Mouse (Mus musculus) kidney, adult 11 months (tissue): ENCODE data around the gene Trub1.
A peak's percentile ranks its signal among the peaks of the same experiment; 100 is the strongest.

Source experiments
- DNase-seq: peaks from one replicate; pipeline ENCODE4 v3.0.0; 2022

The Trub1 gene

GRCm38 (mm10) chr19:57498884-57499410 is 46.2 kb downstream of the Trub1 start:
- no peak for DNase-seq

DNA sequence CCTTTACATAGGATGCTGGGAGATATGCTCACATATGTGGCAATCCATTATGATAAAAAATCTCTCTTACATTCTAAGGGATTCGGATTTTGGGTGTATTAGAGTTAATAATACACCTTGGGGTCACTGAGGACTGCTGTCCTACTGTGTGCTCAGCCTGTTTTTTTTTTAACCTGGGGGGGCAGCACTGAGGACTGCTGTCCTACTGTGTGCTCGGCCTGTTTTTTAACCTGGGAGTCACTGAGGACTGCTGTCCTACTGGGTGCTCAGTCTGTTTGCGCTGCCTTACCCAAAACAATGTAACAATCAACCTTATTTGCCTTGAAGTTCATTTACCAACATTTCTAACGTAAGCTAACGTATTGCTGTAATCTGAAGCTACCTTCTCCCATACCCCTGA is 47.5 kb downstream of the Trub1 start:
- DNase-seq: no peak

- no peak for DNase-seq
These were observed 50.4 kb downstream of the Trub1 start for GRCm38 (mm10) chr19:57503144-57503543.

DNA sequence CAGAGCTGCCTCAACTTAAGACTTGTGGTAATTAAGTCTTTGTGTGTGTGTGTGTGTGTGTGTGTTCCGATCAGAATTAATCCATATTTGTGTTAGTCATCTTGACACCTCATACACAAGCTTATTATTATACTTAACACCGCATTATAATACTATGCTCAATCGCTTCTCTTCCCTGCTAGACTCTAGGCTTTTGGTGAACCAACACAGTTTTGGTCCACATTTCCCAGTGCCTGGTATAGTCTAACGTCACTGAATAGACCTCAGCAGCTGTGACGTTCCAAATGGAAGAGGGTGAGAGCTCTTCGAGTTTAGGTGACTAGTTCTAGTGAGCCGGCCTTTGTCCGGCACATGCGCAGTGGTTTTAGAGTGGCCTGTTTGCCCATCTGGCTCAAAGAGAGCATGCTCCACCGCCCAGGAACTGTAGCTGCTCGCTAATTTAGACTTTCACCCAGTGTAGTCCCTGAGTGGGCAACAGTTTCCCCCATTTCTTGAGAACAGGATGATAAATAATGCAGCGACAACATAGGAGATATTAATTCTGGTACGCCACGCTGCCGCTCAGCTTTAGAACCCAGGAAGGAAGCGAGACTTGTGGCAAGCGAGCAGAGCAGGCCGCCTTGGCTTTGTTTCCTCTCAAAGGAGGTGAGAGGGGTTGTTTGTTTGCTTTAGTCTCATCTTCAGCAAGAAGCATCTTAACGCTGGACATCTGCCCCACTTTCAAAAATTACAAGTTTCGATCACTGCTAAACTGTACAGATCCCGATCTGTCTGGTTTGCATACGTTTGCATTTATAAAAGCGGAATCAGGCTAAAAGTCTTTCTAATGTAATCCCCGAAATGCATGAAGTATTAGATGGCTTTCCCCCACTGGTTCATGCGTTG is 52.6 kb downstream of the Trub1 start:
- DNase-seq: no peak

GRCm38 (mm10) chr19:57506591-57506990 is 53.9 kb downstream of the Trub1 start:
- DNase-seq: no peak

- no peak for DNase-seq
These were observed 55.6 kb downstream of the Trub1 start for GRCm38 (mm10) chr19:57508261-57508788.

DNA sequence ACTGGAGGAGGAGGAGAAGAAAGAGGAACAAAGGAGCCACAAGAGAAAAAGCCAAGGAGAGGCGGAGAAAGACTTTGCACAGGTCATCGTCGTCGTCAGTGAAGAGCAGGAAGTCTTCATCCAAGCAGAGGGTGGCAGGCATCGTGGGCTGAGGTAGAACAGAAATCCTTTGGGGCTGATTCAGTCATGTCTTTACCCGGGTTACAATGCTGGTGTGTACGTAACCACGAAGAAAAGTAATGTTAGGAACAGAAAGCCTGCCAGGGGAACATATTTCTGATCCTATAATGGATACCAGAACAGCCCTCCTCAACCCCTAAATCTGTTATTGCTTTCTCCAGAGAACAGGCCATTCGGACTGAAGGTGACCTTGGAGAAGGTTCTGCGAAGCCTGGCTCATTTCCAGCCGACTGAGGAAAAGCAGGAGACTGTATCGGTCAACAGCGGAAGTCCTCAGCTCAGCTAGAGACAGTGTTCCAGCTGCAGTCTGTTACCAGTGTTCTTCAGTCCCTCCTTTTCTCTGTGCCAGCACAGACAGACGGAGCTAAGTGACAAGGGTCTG is 57.1 kb downstream of the Trub1 start:
- peak; percentile 33 for DNase-seq

DNA sequence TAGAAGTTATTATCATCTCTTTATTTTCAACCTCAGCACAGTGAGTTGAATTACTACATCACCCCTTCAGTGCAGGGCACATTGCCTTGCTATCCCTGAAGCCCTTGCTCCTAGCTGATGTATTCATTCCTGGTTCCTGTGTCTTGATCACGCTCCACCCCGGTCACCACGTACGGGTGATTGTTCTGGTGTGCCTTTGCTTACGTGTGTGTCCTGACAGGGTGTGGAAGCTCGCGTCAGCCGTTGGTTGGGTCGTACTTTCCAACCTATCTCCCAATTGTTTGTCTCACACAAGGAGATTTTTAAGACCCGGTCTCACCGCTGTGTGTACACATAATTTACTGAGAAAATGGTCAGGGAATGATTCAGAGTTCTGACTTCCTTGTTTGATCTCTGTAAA is 58.1 kb downstream of the Trub1 start:
- no peak for DNase-seq

DNA sequence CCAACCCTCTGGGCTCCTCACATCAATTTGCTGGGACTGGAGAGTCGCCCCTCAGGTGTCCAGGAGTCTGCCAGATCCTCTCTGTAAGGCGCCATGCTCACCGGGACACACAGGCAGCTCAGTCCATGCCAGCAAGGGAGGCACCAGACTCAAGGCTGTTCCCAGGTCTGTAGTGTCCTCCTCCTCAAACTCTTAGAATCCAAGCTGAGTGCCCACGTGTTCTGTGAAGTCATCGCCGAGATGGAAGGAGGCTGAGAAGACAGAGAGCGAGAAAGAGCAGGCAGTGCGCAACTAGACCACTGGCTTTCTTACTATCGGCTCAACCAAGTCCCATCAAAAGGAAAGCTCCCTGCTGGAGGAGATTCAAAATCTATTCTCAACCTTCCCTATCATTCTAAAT is 60.4 kb downstream of the Trub1 start:
- no peak for DNase-seq

DNA sequence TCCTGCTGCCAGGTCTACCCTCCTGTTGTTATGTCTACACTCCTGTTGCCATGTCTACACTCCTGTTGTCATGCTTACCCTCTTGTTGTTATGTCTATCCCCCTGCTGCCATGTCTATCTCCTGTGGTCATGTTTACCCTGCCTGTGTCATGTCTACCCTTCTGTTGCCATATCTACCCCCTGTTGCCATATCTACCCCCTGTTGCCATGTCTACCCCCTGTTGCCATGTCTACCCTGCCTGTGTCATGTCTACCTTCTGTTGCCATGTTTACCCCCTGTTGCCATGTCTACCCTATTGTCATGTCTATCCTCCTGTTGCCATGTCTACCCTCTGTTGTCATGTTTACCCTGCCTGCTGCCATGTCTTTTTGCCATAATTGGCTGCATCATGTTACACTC is 69.0 kb downstream of the Trub1 start:
- DNase-seq: no peak

GRCm38 (mm10) chr19:57523363-57523762 is 70.7 kb downstream of the Trub1 start:
- no peak for DNase-seq

- DNase-seq: no peak
These were observed 73.0 kb downstream of the Trub1 start for GRCm38 (mm10) chr19:57525693-57526092.

GRCm38 (mm10) chr19:57530212-57530611 is 77.5 kb downstream of the Trub1 start:
- no peak for DNase-seq

DNA sequence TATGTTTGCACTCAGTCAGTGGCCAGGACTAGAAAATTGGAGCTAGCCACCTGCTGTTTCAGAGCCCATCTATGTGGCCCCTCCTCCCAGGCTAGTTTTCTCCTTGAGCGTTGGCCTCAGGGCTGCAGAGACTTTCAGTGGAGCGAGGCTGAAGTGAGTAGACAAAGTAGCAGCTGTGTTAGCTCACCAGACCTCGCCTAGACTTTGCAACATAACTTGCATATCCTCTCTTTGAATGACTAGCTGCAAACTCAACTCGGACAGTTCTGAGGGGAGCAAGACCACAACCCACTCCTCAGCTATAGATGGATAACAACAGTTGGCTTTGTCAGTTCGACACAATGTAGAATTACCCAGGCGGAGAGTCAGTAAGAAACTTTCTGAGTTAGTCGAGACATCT is 81.5 kb downstream of the Trub1 start:
- DNase-seq: no peak

GRCm38 (mm10) chr19:57536512-57536911 is 83.8 kb downstream of the Trub1 start:
- DNase-seq: no peak

- DNase-seq: peak; percentile 77
These were observed 84.9 kb downstream of the Trub1 start for GRCm38 (mm10) chr19:57537510-57538182.

- DNase-seq: no peak
These were observed 87.4 kb downstream of the Trub1 start for GRCm38 (mm10) chr19:57540118-57540517.
